Mouse (Mus musculus) kidney, adult 8-10 months (tissue): ENCODE data around the gene Sri.
A peak's percentile ranks its signal among the peaks of the same experiment; 100 is the strongest.
"Not testable (repeated sequence)": the region's sequence is repeated elsewhere in the genome, so short reads cannot be mapped to it uniquely, and the experiment has no call there.

ENCODE experiments used
- DNase-seq, 2 experiments: peaks; one replicate each; pipeline ENCODE4 v3.0.0; 2022

Sri gene

GRCm38 (mm10) chr5:8045855-8046254 is at the start of gene Sri:
TSS of gene Sri (plus strand) at chr5:8046078.
- peak; percentile 61 to 79 for DNase-seq

- DNase-seq: no peak
These were observed 49.4 kb upstream of the Sri start for GRCm38 (mm10) chr5:7996401-7997044.

GRCm38 (mm10) chr5:7997086-7997485 is 48.8 kb upstream of the Sri start:
- DNase-seq: no peak

- no peak for DNase-seq
These were observed 45.4 kb upstream of the Sri start for GRCm38 (mm10) chr5:8000466-8000865.

GRCm38 (mm10) chr5:8002827-8003226 is 43.1 kb upstream of the Sri start:
- no peak for DNase-seq

GRCm38 (mm10) chr5:8013276-8013675 is 32.6 kb upstream of the Sri start:
- no peak for DNase-seq

- not testable (repeated sequence) for DNase-seq
These were observed 11.3 kb upstream of the Sri start for GRCm38 (mm10) chr5:8034596-8034995.

- DNase-seq: no peak
These were observed 7.9 kb downstream of the Sri start for GRCm38 (mm10) chr5:8053827-8054226.

- no peak for DNase-seq
These were observed 9.8 kb downstream of the Sri start for GRCm38 (mm10) chr5:8055721-8056129.

- DNase-seq: peak; percentile 87 to 89
These were observed 10.5 kb downstream of the Sri start for GRCm38 (mm10) chr5:8056141-8057017.

- DNase-seq: no peak
These were observed 11.1 kb downstream of the Sri start for GRCm38 (mm10) chr5:8057018-8057323.

- peak in 1 of 2 experiments; percentile 34 for DNase-seq
These were observed 12.2 kb downstream of the Sri start for GRCm38 (mm10) chr5:8058056-8058455.

- DNase-seq: no peak
These were observed 16.6 kb downstream of the Sri start for GRCm38 (mm10) chr5:8062469-8062868.

GRCm38 (mm10) chr5:8063207-8063606 is 17.3 kb downstream of the Sri start:
- no peak for DNase-seq

GRCm38 (mm10) chr5:8073406-8073805 is 27.5 kb downstream of the Sri start:
- DNase-seq: no peak

- DNase-seq: no peak
These were observed 28.2 kb downstream of the Sri start for GRCm38 (mm10) chr5:8073901-8074561.

GRCm38 (mm10) chr5:8077481-8077880 is 31.6 kb downstream of the Sri start:
- no peak for DNase-seq

GRCm38 (mm10) chr5:8082800-8083509 is 37.1 kb downstream of the Sri start:
- DNase-seq: no peak

- peak; percentile 23 to 43 for DNase-seq
These were observed 39.8 kb downstream of the Sri start for GRCm38 (mm10) chr5:8085661-8086060.

- DNase-seq: no peak
These were observed 42.3 kb downstream of the Sri start for GRCm38 (mm10) chr5:8088147-8088546.

GRCm38 (mm10) chr5:8094921-8095320 is 49.0 kb downstream of the Sri start:
- no peak for DNase-seq

- DNase-seq: no peak
These were observed 49.8 kb downstream of the Sri start for GRCm38 (mm10) chr5:8095689-8096088.

GRCm38 (mm10) chr5:8111691-8112090 is 65.8 kb downstream of the Sri start:
- DNase-seq: no peak
